Mouse (Mus musculus) kidney, embryonic 14.5 days (tissue): ENCODE measurements around the gene Med19. TPM values are rescaled to one million over a fixed set of nuclear protein-coding genes. Genes with fewer than 3 reads are reported as not detected.

Experiments
- ATAC-seq: fragments of 200-750 bp; cut with Nextera tagmentation; 2 replicates; pipeline ENCODE4 v1.8.0; 2017; ENCODE audit warnings: moderate number of reproducible peaks, mild to moderate bottlenecking, moderate TSS enrichment, moderate library complexity; ENCODE audit not compliant: low FRiP score, low TSS enrichment
- H3K27ac ChIP-seq: fragments of 300-500 bp; sonication (generic); 2 replicates; pipeline ENCODE4 v1.5.1; 2014; ENCODE audit warnings: low read depth, mild to moderate bottlenecking, low read length, moderate library complexity, mixed read lengths
- H3K27me3 ChIP-seq: fragments of 300-500 bp; sonication (generic); 2 replicates; pipeline ENCODE4 v1.6.1; 2014; ENCODE audit warnings: mild to moderate bottlenecking, low read length; ENCODE audit not compliant: control insufficient read depth, insufficient read depth
- H3K36me3 ChIP-seq: fragments of 300-500 bp; sonication (generic); 2 replicates; pipeline ENCODE4 v1.6.1; 2014; ENCODE audit warnings: low read length, mixed read lengths; ENCODE audit not compliant: control insufficient read depth, insufficient read depth
- H3K4me1 ChIP-seq: fragments of 300-500 bp; sonication (generic); 2 replicates; pipeline ENCODE4 v1.6.1; 2014; ENCODE audit warnings: low read length, mixed read lengths; ENCODE audit not compliant: control insufficient read depth, insufficient read depth
- H3K4me2 ChIP-seq: fragments of 300-500 bp; sonication (generic); replicated peaks from 2 replicates; pipeline ENCODE4 v1.6.1; 2014; ENCODE audit warnings: low read depth, mild to moderate bottlenecking, low read length
- H3K4me3 ChIP-seq: fragments of 300-500 bp; sonication (generic); 2 replicates; pipeline ENCODE4 v1.5.1; 2014; ENCODE audit warnings: mild to moderate bottlenecking, low read length
- H3K9ac ChIP-seq: fragments of 300-500 bp; sonication (generic); 2 replicates; pipeline ENCODE4 v1.6.1; 2014; ENCODE audit warnings: low read depth, mild to moderate bottlenecking, low read length, moderate library complexity
- H3K9me3 ChIP-seq: fragments of 300-500 bp; sonication (generic); 2 replicates; pipeline ENCODE4 v1.6.1; 2016; ENCODE audit warnings: low read length; ENCODE audit not compliant: control insufficient read depth
- WGBS: fragments of 180-500 bp; shearing (Covaris S2); extraction: QIAGEN DNeasy Blood & Tissue Kit; methylation state at CpG from one replicate; pipeline ENCODE4 v1.1.7; 2014; 5-methylcytosine and 5-hydroxymethylcytosine counted together
- polyA plus RNA-seq: library from polyadenylated mRNA; unstranded; fragments of >200 nt; fragmentation: Nextera tagmentation; extraction: Ambion mirVana; gene quantifications from 2 replicates; pipeline ENCODE4 v1.2.1, GENCODE M21; 2014

Med19 gene
- polyA plus RNA-seq, 1 experiment from 2014 or later, result 50.5 TPM

DNA sequence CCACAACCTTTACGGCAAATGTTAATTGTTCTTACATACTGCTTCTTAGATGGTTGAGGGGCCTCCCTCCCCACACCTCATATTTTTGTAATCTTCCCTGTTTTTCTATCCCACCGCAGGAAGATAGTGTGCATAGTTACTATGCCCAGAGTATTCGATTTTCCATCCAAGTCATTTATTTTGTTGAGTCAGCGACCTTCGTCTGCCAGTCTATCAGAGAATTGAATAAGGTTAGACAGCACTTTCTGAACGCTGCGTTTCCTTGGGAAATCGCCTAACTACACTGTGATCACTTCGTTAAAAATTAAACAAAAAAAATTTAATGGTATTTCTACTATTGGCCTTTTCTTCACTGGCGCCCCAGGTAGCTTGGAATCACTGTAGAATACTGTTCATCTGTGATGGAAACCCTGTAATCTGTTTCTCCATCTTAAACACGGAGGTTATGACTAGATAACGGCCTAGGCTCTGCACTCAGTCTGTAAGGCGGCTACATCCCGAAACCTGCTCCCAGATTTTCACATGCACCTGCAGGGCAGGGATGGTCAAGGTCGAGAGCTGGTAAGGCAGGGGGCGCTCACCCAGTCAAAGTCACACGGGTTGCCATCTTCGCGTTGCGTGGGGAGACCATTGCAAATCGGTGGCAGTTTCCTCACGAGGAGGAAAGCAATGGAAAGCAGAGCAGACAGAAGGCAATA is 783 bp upstream of the Med19 start:
- H3K4me1 ChIP-seq, result peaks cover 12% of the 10 kb centered on the region; the same call in 1 of the 2 replicates
- no peak overlapping the region for H3K27ac ChIP-seq
- H3K27me3 ChIP-seq, result no peaks in the 10 kb centered on the region
- H3K4me3 ChIP-seq, result peak overlapping the region; percentile 99
- peak overlapping the region; percentile 72 for H3K4me2 ChIP-seq
- ATAC-seq, result peak; percentile 51
- WGBS, result 11% methylated on average over 22 of the region's 22 CpGs
- H3K9ac ChIP-seq, result peak overlapping the region; percentile 64
- no peaks in the 10 kb centered on the region for H3K9me3 ChIP-seq
- peaks cover 38% of the 10 kb centered on the region for H3K36me3 ChIP-seq

- Histone ChIP-seq H3K4me1 (peaks cover 12% of the 10 kb centered on the region; the same call in 1 of the 2 replicates), H3K4me3 (peak within 1 kb of the TSS; percentile 99), H3K36me3 (peaks cover 29% of the 10 kb centered on the region), H3K9ac (peak within 1 kb of the TSS; percentile 89), H3K27ac (peak within 1 kb of the TSS; percentile 59; the same call in 1 of the 2 replicates), H3K4me2 (peak within 1 kb of the TSS; percentile 81), H3K9me3 (no peaks in the 10 kb centered on the region), H3K27me3 (no peaks in the 10 kb centered on the region)
- ATAC-seq, result no peak
- WGBS, result 17% methylated on average over 8 of the region's 8 CpGs
Measured at GRCm38 (mm10) chr2:84679016-84679415, 814 bp downstream of the Med19 start, which contains the start of gene Tmx2. Gene Tmx2 (minus strand): TSS chr2:84679140.

DNA sequence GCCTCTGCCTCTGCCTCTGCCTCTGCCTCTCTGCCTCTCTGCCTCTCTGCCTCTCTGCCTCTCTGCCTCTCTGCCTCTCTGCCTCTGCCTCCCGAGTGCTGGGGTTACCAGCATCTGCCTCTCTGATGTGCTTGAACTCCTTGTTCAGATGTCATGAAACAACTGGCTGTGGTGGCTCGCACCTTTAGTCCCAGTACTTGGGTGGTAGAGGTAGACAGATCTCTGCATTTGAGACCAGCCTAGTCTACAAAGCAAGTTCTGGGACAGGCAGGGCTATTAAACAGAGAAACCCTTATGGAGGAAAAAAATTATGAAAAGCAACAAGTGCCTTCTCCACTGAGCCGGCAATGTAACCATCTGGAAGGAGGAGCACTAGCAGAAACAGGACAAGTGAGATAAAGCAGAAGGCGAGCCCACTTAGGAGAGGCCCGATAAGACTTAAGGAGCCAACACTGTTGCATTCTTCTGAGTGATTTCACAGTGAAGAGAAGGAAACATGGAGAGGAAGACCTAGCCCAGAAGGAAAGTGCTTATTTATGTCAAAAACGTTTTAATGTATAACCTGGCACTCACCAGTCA is 4.5 kb downstream of the Med19 start:
- 85% methylated on average over 6 of the region's 6 CpGs for WGBS
- H3K36me3 ChIP-seq, result peaks cover 42% of the 10 kb centered on the region
- no peak for ATAC-seq

GRCm38 (mm10) chr2:84688080-84688844 is 10.1 kb downstream of the Med19 start:
- H3K9ac ChIP-seq, result no peak overlapping the region
- no peaks in the 10 kb centered on the region for H3K27me3 ChIP-seq
- H3K4me2 ChIP-seq, result no peak overlapping the region
- H3K9me3 ChIP-seq, result no peaks in the 10 kb centered on the region
- no peak overlapping the region for H3K27ac ChIP-seq
- WGBS, result 81% methylated on average over 2 of the region's 2 CpGs
- H3K36me3 ChIP-seq, result peaks cover 85% of the 10 kb centered on the region
- no peak for ATAC-seq
- no peak overlapping the region for H3K4me3 ChIP-seq
- no peaks in the 10 kb centered on the region for H3K4me1 ChIP-seq

More for the DNA sequence above, 4.5 kb downstream of the Med19 start:
- Histone ChIP-seq H3K4me2 (no peak overlapping the region), H3K4me1 (no peaks in the 10 kb centered on the region; the same call in 1 of the 2 replicates), H3K9ac (no peak overlapping the region), H3K27ac (no peak overlapping the region), H3K27me3 (no peaks in the 10 kb centered on the region), H3K9me3 (no peaks in the 10 kb centered on the region), H3K4me3 (no peak overlapping the region)

DNA sequence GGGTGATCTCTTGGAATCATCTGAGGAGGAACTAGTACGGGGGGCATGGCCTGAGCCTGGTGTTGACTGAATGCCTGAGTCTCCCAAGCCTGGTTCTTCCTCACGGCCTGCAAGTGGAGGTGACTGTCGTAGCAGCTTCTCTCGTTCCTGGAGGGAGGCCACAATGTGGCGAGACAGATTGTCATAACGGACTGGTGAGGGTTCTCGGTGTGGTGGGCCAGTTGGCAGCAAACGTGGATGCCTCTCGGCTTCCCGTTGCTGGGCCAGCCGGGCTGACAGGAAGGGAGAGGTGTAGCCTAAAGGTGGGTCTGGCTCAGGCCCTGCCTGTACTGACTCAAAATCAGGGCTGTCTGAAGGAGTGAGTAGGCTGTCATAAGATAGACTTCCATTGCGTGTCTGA is 11.8 kb downstream of the Med19 start:
- Histone ChIP-seq H3K36me3 (peaks cover 92% of the 10 kb centered on the region), H3K27ac (no peak overlapping the region), H3K4me3 (no peak overlapping the region), H3K4me2 (no peak overlapping the region), H3K4me1 (no peaks in the 10 kb centered on the region), H3K27me3 (no peaks in the 10 kb centered on the region), H3K9ac (no peak overlapping the region), H3K9me3 (no peaks in the 10 kb centered on the region)
- ATAC-seq, result no peak
- 89% methylated on average over 12 of the region's 12 CpGs for WGBS

DNA sequence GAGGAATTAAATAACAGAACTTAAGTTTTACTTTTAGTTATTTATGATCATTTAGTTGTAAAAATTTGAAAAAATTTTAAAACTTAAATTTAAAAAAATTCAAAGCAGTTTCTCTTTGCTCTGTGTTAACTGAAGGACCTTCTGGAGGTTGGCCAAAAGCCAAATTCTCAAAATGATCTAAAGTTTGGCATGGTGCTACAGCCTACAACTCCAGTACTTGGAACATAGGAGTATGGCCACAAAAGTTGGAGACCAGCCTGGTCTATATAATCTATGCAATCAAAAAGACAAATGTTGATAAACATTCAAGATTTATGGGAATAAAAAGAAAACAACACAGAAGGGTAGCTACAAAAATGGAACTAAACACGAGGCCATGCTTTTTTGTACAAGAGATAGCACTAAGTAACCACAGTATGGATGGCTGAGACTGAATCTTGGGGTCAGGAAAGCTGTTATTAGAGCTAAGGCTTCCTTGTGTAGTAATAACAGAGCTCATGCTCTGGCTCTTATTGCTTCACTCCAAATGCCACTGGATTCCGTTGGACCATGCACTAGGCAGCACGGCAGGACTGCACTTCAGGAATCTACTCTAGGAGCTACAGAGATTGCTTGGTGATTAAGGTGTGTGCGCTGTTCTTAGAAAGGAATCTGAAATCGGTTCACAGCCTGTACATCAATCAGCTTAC is 16.9 kb downstream of the Med19 start:
- Histone ChIP-seq H3K27ac (no peak overlapping the region), H3K9me3 (no peaks in the 10 kb centered on the region), H3K4me2 (no peak overlapping the region), H3K9ac (no peak overlapping the region), H3K4me3 (no peak overlapping the region), H3K27me3 (no peaks in the 10 kb centered on the region), H3K4me1 (no peaks in the 10 kb centered on the region), H3K36me3 (peaks cover 77% of the 10 kb centered on the region)
- WGBS, result 91% methylated on average over 5 of the region's 5 CpGs
- ATAC-seq, result no peak

GRCm38 (mm10) chr2:84703497-84703896 is 25.3 kb downstream of the Med19 start:
- Histone ChIP-seq H3K27me3 (no peaks in the 10 kb centered on the region), H3K9me3 (no peaks in the 10 kb centered on the region), H3K4me3 (no peak overlapping the region), H3K9ac (no peak overlapping the region), H3K4me2 (no peak overlapping the region), H3K27ac (no peak overlapping the region), H3K36me3 (peaks cover 44% of the 10 kb centered on the region), H3K4me1 (no peaks in the 10 kb centered on the region)
- no peak for ATAC-seq
- WGBS, result 100% methylated on average over 1 of the region's 1 CpGs

DNA sequence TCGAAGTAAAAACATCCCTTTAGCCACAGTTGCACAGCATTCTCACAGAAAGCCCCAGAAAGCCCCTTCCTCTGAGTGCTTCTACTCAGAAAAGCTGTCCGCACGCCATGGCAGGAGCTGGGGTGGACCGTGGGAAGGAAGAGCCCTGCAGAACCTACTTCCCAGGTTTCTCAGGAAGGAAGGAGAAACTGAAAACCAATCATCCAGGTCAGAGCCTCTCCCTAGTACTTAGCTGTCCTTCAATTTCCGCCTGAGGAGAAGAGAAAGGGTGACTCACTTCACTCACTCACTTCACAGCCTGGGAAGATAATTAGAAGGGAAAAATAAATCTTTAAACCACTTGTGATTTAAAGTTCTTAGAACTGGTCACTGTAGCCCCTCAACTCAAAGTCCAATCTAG is 26.1 kb downstream of the Med19 start:
- peak; percentile 57; the same call in 1 of the 2 replicates for ATAC-seq
- H3K27ac ChIP-seq, result no peak overlapping the region
- H3K36me3 ChIP-seq, result peaks cover 43% of the 10 kb centered on the region
- no peak overlapping the region for H3K9ac ChIP-seq
- H3K4me3 ChIP-seq, result no peak overlapping the region
- no peaks in the 10 kb centered on the region for H3K27me3 ChIP-seq
- H3K9me3 ChIP-seq, result no peaks in the 10 kb centered on the region
- H3K4me1 ChIP-seq, result peaks cover 4% of the 10 kb centered on the region; the same call in 1 of the 2 replicates
- H3K4me2 ChIP-seq, result no peak overlapping the region
- whole genome bisulfite sequencing, result 69% methylated on average over 5 of the region's 5 CpGs
